Mouse (Mus musculus): ENCODE data around the gene Gpr161. TPM values are rescaled to one million over a fixed set of nuclear protein-coding genes. Genes with fewer than 3 reads are reported as not detected.

The Gpr161 gene
- polyA plus RNA-seq, 1 experiment, result 1.3 TPM

- 93% methylated on average over 6 of the region's 6 CpGs for WGBS
- Histone ChIP-seq H3K36me3 (ENCODE audit: control insufficient read depth, insufficient read depth, low read length) (no peaks in the 10 kb centered on the region), H3K4me1 (replicated peaks; ENCODE audit: control insufficient read depth, insufficient read depth, low read length) (no peaks in the 10 kb centered on the region), H3K27me3 (ENCODE audit: control insufficient read depth, insufficient read depth, low read length) (no peaks in the 10 kb centered on the region), H3K27ac (ENCODE audit: control insufficient read depth, insufficient read depth, low read length) (no peak overlapping the region), H3K4me3 (ENCODE audit: control insufficient read depth, insufficient read depth, low read length) (no peak overlapping the region)
- no peak for DNase-seq
- TF ChIP-seq POLR2A (IDR thresholded peaks at IDR 0.05; ENCODE audit: control insufficient read depth, extremely low read depth, insufficient read depth, low read length, poor library complexity), result no peak
- TF ChIP-seq CTCF (IDR thresholded peaks at IDR 0.05; ENCODE audit: borderline replicate concordance, control insufficient read depth, extremely low read depth, insufficient read depth, low read length, poor library complexity), result no peak
These were observed 7.6 kb downstream of the Gpr161 start for GRCm38 (mm10) chr1:165303209-165303608.

GRCm38 (mm10) chr1:165304341-165304740 lies 8.8 kb downstream of the Gpr161 start:
- Histone ChIP-seq H3K4me1 (replicated peaks; ENCODE audit: control insufficient read depth, insufficient read depth, low read length) (no peaks in the 10 kb centered on the region), H3K27ac (ENCODE audit: control insufficient read depth, insufficient read depth, low read length) (no peak overlapping the region), H3K27me3 (ENCODE audit: control insufficient read depth, insufficient read depth, low read length) (no peaks in the 10 kb centered on the region), H3K4me3 (ENCODE audit: control insufficient read depth, insufficient read depth, low read length) (no peak overlapping the region), H3K36me3 (ENCODE audit: control insufficient read depth, insufficient read depth, low read length) (no peaks in the 10 kb centered on the region)
- DNase-seq, result no peak
- WGBS, result 81% methylated on average over 7 of the region's 7 CpGs
- no peak for TF ChIP-seq CTCF (IDR thresholded peaks at IDR 0.05; ENCODE audit: borderline replicate concordance, control insufficient read depth, extremely low read depth, insufficient read depth, low read length, poor library complexity)
- TF ChIP-seq POLR2A (IDR thresholded peaks at IDR 0.05; ENCODE audit: control insufficient read depth, extremely low read depth, insufficient read depth, low read length, poor library complexity), result no peak

GRCm38 (mm10) chr1:165308180-165308579 lies 12.6 kb downstream of the Gpr161 start:
- Histone ChIP-seq H3K4me1 (replicated peaks; ENCODE audit: control insufficient read depth, insufficient read depth, low read length) (no peaks in the 10 kb centered on the region), H3K36me3 (ENCODE audit: control insufficient read depth, insufficient read depth, low read length) (no peaks in the 10 kb centered on the region), H3K27me3 (ENCODE audit: control insufficient read depth, insufficient read depth, low read length) (no peaks in the 10 kb centered on the region), H3K27ac (ENCODE audit: control insufficient read depth, insufficient read depth, low read length) (no peak overlapping the region), H3K4me3 (ENCODE audit: control insufficient read depth, insufficient read depth, low read length) (no peak overlapping the region)
- DNase-seq, result no peak
- WGBS, result 94% methylated on average over 11 of the region's 11 CpGs
- no peak for TF ChIP-seq POLR2A (IDR thresholded peaks at IDR 0.05; ENCODE audit: control insufficient read depth, extremely low read depth, insufficient read depth, low read length, poor library complexity)
- TF ChIP-seq CTCF (IDR thresholded peaks at IDR 0.05; ENCODE audit: borderline replicate concordance, control insufficient read depth, extremely low read depth, insufficient read depth, low read length, poor library complexity), result no peak

- Histone ChIP-seq H3K36me3 (ENCODE audit: control insufficient read depth, insufficient read depth, low read length) (no peaks in the 10 kb centered on the region), H3K4me3 (ENCODE audit: control insufficient read depth, insufficient read depth, low read length) (no peak overlapping the region), H3K4me1 (replicated peaks; ENCODE audit: control insufficient read depth, insufficient read depth, low read length) (no peaks in the 10 kb centered on the region), H3K27ac (ENCODE audit: control insufficient read depth, insufficient read depth, low read length) (no peak overlapping the region), H3K27me3 (ENCODE audit: control insufficient read depth, insufficient read depth, low read length) (no peaks in the 10 kb centered on the region)
- TF ChIP-seq POLR2A (IDR thresholded peaks at IDR 0.05; ENCODE audit: control insufficient read depth, extremely low read depth, insufficient read depth, low read length, poor library complexity) (no peak), CTCF (IDR thresholded peaks at IDR 0.05; ENCODE audit: borderline replicate concordance, control insufficient read depth, extremely low read depth, insufficient read depth, low read length, poor library complexity) (no peak)
- no peak for DNase-seq
- WGBS, result 90% methylated on average over 11 of the region's 11 CpGs
These were observed 20.8 kb downstream of the Gpr161 start for GRCm38 (mm10) chr1:165316361-165316760.

GRCm38 (mm10) chr1:165320141-165320934 lies 24.7 kb downstream of the Gpr161 start:
- no peak overlapping the region for H3K27ac ChIP-seq (ENCODE audit: control insufficient read depth, insufficient read depth, low read length)
- DNase-seq, result peak; percentile 68
- no peaks in the 10 kb centered on the region for H3K27me3 ChIP-seq (ENCODE audit: control insufficient read depth, insufficient read depth, low read length)

GRCm38 (mm10) chr1:165321393-165321861 lies 25.8 kb downstream of the Gpr161 start:
- no peaks in the 10 kb centered on the region for H3K4me1 ChIP-seq (replicated peaks; ENCODE audit: control insufficient read depth, insufficient read depth, low read length)
- H3K27ac ChIP-seq (ENCODE audit: control insufficient read depth, insufficient read depth, low read length), result no peak overlapping the region
- TF ChIP-seq POLR2A (IDR thresholded peaks at IDR 0.05; ENCODE audit: control insufficient read depth, extremely low read depth, insufficient read depth, low read length, poor library complexity), result no peak
- no peak for TF ChIP-seq CTCF (IDR thresholded peaks at IDR 0.05; ENCODE audit: borderline replicate concordance, control insufficient read depth, extremely low read depth, insufficient read depth, low read length, poor library complexity)
- no peak overlapping the region for H3K4me3 ChIP-seq (ENCODE audit: control insufficient read depth, insufficient read depth, low read length)
- no peak for DNase-seq
- 94% methylated on average over 13 of the region's 13 CpGs for WGBS
- H3K36me3 ChIP-seq (ENCODE audit: control insufficient read depth, insufficient read depth, low read length), result no peaks in the 10 kb centered on the region
- H3K27me3 ChIP-seq (ENCODE audit: control insufficient read depth, insufficient read depth, low read length), result no peaks in the 10 kb centered on the region

More at GRCm38 (mm10) chr1:165320141-165320934, 24.7 kb downstream of the Gpr161 start:
- WGBS, result 54% methylated on average over 10 of the region's 10 CpGs
- Histone ChIP-seq H3K4me3 (ENCODE audit: control insufficient read depth, insufficient read depth, low read length) (no peak overlapping the region), H3K4me1 (replicated peaks; ENCODE audit: control insufficient read depth, insufficient read depth, low read length) (no peaks in the 10 kb centered on the region), H3K36me3 (ENCODE audit: control insufficient read depth, insufficient read depth, low read length) (no peaks in the 10 kb centered on the region)
- TF ChIP-seq POLR2A (IDR thresholded peaks at IDR 0.05; ENCODE audit: control insufficient read depth, extremely low read depth, insufficient read depth, low read length, poor library complexity) (0 out of 2 replicates have a peak, but pooled peaks have one; percentile 17), CTCF (IDR thresholded peaks at IDR 0.05; ENCODE audit: borderline replicate concordance, control insufficient read depth, extremely low read depth, insufficient read depth, low read length, poor library complexity) (peak; percentile 86)
